Mouse (Mus musculus) frontal cortex, postnatal 25 days (tissue): ENCODE results near the gene Lingo1.

ENCODE experiments used
- DNase-seq, 2 experiments: peaks; one replicate each; pipeline ENCODE4 v3.0.0; 2022; ENCODE audit warnings: low spot score in 2 of 2

Lingo1 gene

DNA sequence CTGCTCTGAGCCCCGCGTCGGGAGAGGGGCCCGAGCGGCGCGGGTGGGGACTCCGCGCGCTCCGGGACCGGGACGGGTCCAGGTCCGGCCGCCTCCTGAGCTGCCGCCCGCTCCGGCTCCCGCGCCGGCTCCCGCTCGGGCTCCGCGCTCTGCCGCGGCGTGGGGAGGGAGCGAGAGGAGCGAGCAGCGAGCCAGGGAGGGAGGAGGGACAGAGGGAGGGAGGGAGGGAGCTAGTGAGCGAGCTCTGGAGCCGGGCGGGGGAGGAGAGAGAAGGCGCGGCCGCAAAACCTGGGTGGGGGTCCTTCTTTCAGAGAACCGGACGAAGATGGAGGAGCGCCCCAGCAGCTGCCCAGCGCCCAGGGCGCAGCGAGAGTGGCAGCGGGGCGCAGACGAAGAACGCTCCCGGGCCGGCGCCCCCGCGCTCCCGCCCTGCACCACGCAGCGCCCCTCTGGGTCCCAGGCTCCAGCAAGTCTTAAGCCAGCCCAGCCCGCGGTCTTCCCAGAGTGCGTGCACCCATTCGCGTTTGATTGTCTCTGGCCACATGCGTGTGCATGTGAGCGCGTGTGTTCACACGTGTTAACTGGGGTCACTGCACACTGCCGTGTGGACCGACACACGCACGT is 160.7 kb downstream of the Lingo1 start:
- peak in 1 of 2 experiments; percentile 51 for DNase-seq

DNA sequence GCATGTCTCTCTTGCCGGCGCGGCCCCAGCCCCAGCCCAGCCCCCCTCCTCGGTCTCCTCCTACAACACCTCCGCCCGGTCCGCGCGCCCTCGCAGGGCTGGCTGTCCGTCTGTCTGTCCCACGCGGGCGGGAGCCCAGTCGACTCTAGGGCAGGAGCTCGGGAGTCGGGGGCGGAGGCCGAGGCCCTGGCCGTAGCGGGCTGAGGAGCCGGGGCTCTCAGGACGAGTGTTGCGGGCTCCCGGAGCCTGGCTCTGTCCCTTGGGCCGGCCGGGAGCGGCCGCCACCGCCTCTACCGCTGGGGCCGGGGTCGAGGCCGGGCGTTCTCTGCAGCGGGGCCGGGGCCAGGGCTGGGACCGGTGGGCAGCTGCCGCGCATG is 161.2 kb downstream of the Lingo1 start:
- DNase-seq, result no peak

DNA sequence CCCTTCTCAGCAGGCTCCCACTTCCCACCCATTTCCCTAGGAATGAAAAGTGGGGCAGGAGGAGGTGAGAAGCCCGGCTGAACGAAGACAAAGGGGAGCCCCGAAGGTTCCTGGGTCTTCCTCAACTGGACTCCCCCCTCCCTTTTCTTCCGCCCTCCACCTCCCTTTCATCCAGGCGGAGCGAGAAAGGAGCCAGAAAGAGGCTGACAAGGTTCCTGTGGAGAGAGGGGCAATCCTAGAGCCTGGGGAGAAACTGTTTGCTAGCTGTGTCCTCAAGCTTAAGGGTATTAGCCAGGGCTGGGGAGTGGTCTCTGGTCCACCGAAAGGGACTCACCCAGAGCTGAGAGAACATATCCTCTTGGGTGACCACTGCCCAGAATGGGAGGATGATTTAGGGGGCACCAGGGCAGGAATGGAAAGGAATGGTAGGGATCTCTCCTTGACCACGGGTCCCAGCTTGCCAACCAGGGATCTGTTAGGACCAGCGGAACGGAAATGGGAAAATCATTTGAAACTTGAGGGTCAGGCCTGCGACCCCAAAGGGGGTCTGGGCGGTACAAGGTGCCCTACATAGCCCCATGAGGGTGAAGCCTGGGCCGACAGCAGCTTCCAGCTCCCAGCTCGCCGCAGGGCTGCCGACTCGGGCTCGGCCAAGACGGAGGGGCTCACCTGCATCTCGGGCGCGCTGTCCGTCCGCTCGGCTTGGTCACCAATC is 161.7 kb downstream of the Lingo1 start:
- DNase-seq, result no peak

DNA sequence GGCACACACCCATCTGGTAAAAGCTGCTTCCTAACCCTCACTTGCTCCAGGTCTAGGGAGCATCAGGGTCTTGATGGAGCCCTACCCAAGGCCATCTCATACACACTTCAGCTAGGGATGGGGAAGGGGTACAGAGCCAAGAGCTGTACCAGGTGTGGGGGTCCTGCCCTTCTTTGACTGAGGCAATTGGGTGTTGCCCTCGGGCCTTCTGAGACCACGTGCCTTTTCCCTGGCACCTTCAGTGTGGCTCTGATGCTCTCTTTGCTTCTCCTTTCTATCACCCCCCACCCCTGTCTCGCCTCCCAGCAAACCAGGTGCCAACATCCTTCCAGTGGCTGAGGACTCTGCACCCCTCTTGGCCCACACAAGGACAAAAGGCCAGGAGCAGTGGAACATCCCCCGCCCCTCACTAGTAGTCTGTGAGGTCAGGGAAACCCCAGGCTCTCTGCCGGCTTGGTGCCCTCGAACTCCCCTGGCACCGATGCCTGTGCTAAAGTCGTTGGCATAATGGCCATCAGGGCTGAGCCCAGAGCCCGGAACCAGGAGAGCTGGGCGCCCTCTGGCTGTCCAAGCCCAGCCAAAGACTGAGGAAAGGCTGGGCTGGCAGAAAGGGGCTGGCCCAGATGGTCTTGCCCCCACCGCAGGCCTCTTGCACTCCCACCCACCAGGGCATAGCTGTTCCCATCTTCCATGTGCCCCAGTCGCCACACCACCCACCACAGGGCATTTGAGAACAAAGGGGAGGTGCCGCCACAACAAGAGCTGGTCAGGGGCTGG is 162.6 kb downstream of the Lingo1 start:
- DNase-seq, result no peak

DNA sequence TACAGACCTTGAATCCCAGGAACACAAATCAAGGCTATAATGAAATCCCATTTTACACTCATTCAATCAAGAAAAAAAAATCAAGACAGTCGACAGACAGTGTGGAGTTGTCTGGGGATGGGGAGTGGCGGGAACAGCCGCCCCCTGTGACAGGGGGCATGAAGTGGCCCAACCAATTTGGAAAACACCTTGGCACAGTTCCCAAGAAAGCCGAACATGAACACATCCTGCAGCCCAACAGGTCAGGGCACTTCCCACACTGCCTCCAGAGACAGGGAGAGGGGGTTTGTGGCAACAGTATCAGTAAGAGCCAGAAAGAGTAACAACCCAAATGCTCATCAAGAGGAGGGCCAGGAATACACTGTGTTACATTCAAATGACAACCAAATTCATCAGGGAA is 165.3 kb downstream of the Lingo1 start:
- no peak for DNase-seq

DNA sequence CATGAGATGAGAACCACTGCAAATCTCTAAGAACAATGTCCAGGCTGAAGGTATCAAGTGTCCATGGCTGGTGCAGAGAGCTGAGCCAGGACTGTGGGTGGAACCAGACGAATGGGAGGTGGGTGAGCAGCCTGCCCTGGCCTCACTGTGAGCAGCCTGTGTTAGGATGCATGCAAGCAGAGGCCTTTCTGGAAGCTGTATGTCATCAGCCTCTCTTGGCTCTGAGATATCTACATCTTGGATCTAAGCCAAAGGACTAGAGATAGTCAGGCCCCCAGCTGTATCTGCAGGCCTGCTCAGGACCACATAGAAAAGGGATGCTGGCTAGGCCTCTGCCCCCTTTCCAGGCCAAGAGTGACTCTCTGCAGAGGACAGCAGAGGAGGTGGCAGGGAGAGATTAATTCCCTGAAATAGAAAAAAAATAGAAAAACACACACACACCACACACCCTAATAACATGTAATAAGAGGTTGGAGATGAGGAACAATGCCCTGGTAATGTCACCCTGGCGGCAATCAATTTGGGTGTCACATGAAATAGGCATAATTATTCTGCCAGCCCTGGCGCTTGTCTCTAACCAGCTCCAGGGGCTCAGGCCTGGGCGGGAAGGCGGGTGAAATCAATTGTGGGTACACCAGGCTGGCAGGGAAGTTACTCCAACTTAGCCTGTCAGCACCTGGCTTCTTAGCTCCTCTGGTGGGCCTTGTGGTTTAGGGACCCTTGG is 166.4 kb downstream of the Lingo1 start:
- DNase-seq, result no peak

DNA sequence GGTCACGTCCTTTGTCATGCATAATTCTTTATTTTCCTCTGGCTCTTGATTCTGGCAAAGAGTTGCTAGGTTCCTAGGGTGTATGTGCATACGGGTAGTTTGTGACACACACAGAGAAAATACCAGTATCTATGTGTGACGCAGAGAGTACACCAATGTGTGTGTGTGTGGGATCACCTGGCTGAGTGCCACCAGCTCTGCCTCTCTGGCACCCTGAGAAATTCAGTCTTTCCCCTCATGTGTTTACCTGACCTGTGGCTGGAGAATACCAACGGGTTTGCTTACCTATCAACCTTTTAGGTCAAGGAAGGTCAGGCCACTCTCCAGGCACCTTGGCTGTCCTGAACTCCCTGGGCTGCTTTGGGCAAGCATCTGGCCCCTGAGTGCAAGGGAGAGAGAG is 169.0 kb downstream of the Lingo1 start:
- DNase-seq, result no peak

DNA sequence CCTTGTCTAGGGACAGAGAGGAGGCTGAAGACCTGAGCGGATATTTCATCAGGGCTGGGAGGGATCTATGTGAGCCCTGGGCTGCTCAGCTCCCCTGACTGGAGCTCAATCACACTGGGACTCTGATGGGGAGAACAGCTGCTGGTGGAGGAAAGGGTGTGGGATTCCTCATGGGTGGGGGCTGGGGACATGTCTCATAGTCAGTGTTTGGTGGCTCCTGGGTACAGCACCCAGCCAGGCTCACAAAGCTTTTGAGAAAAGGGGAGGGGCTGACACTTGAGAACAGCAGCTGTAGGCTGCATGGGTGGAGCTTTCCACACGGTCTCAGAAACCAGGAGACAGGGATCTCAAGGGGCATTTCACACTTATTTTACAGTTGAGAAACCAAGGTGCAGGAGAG is 171.3 kb downstream of the Lingo1 start:
- DNase-seq, result no peak

DNA sequence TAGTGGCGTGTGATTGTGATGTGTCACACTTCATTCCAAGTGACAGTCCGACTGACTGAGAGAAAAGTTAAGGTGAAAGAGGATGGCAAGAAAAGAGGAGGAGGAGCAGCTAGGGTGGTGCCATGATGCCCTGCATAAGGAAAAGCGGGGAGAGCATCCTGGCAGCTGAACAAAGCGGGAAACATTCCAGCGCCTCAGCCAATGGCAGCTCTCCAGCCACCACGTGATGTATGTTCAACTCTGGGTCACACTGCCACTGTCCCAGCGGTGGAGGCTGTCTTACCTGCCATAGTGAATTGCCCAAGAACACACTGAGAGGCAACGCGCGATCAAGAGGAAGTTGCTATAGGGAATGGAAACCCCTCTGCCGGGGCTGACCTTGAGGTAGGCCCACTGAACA is 172.9 kb downstream of the Lingo1 start:
- no peak for DNase-seq

DNA sequence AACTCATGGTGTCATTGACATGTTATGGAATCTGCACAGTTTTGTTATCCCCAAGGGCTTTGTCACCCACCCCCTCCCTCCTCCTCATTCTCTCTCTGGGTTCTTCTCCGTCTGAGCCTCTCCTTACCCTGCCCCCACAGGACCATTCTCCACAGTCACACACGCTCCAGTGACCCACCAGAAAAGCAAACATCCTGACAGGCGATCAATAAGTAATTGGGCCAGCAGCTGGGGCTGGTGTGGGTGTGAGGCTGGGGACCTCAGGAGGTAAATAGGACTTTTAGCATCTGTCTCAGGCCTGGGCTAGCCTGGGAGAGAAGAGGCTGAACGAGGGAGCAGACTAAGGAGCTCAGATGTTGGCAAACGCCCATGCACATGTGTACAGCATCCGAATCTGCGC is 173.5 kb downstream of the Lingo1 start:
- DNase-seq, result no peak

DNA sequence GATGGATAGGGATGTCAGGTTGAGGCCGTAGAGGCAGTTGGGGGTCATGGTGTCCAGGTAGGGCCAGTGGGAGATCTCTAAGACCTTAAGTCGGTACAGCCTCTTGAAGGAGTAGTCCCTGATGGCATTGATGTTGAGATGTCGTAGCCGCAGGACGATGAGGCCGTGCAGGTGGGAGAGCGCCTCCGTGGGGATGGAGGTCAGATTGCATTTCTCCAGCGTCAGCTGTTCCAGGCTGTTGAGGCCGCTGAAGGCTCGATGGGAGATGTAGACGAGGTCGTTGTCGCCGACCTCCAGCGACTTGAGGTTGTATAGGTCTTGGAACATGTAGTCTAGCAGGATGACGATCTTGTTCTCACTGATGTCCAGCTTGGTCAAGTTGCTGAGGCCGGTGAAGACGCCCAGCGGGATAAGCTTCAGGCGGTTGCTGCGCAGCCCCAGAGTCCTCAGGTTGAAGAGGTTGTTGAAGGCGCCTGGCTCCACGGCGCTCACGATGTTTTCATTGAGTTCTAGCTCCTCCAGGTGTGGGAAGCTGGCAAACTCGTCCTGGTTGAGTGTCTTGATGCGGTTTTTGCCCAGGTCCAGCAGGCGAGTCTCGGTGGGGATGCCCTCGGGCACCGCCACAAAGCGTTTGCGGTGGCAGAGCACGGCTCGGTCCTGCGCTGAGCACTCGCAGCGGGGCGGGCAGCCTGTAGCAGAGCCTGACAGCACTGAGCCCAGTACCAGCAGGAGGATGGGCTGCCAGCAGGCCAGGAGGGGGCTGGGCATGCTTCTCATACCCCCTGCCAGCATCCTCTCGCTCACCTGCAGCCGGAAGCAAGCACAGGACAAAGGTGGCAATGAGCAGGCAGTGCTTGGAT is 175.5 kb downstream of the Lingo1 start:
- no peak for DNase-seq

DNA sequence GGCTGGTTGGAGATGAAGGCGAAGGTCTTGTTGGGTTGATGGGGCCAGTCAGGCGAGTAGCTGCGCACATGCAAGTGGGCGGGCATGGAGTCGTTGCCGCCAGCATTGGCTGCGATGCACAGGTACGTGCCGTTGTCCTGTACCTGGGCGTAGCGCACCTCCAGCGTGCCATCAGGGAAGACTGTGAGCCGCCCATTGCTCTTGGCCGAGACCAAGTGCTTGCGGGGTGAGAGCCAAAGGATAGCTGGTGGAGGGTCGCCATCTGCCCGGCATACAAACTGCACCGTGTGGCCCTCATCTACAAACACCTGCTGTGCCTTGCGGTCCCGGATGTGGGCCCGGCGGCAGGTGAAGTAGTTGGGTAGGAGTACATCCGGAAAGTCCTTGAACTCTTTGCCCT is 176.6 kb downstream of the Lingo1 start:
- DNase-seq, result no peak

DNA sequence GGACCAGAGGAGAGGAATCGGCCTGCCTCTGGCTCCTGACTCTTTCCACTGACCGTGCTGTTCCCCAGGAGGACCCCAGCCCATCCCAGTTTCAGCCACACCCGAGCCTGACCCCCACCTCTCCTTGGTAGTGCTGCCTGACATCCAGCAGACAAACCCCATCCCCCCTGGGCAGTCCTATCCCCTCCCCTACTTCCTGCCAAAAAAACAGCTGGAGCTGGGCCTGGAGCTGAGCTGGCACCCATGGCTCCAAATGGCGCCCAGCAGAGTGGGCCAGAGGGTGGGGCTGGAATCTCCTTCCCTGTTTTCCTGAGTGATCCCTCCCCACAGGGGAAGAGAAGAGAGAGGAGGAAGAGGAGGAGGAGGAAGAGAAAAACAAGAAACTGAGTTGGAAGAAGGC is 177.6 kb downstream of the Lingo1 start:
- no peak for DNase-seq

DNA sequence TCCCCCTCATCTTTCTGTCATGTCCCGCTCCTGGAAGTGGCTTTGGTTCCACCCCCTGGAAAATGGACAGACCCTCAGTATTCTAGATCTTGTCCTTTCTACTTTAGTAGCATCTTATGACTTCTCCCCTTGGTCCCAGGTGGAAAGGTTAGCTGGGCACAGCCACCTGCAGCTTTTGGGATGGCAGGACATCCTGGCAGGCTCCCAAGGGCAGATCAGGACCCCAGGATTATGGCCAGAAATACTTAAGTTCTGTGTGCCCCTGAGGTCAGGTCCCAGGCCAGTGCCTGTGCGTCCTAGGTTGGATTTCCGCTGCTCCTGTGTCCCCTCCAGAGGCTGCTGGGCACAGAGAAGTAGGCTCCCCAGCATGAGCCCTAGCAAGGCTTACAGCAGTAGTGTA is 180.2 kb downstream of the Lingo1 start:
- DNase-seq, result no peak

DNA sequence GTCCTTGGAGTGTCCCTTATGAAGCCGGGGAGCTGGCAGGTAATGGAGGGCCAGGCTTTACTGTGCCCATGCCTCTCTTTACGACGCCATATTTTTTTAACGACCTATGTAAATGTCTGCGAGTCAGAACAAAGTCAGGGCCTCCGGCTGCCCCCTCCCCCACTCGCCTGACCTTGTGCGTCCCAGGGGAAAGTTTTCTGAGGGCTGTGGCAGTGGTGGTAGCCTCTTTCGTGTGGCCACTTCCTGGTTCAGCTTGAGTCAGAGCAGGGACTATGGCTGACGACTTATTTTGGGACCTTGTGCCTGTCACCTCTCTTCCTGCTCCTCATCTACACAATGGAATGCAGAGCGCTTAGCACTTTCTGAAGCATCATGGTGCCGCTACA is 183.5 kb downstream of the Lingo1 start:
- DNase-seq, result no peak

DNA sequence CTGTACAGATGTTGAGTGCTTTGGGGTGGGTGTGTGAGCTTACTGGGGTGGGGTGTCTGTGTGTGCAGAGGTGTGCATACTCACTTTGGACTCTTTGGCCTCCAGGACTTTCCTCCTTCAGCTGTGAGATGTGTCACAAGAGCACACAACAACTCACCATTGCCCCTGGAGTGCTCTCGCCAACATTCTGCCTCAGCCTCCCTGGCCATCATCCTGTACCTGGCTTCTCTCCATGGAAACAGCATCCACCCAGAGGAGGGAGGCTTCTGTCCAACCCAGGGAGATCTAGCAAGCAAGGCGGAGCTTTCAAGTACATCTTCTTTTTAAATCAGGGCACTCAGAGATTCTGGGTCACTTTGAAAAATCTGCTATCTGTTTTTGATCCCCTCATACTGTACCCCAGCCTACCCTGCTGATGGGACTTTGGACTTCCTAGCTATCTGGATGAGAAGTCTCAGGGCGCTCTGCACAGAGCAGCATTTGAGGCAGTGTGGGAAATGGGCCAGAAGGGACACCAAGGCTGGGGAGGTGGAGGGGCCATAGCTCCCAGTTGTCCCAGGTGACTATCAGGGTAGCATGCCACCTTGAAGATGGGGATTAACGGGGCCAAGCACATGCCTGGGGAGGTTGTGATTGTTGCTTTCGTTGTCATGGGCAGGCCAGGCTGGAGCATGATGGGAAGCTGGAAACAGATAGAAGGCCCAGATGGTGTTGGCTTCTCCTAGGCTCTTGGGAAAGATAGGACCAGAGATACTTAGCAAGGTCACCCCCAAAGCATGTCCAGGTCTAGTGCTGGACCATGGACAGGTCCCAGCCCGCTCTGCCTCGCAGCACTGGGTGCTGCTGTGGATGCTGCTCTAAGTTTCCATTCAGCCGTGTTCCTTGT is 184.1 kb downstream of the Lingo1 start:
- DNase-seq, result no peak

DNA sequence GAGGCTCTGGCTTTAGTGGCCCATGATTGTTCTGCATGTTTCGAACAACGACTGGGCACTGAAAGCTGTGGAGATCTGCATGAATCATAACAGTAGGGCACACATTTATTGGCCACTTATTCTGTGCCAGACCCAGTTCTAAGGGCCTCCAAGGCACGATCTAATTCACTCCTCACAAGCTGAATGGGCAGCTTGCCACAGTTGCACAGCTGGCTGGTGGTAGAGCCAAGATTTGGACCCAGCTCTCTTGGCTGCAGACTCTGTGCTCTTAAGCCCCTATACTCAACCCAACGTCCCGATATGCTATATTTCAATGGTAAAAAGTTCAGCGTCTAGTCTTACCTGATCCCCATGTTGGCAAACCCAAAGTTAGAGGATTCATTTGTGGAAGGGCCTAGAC is 185.3 kb downstream of the Lingo1 start:
- DNase-seq, result no peak

DNA sequence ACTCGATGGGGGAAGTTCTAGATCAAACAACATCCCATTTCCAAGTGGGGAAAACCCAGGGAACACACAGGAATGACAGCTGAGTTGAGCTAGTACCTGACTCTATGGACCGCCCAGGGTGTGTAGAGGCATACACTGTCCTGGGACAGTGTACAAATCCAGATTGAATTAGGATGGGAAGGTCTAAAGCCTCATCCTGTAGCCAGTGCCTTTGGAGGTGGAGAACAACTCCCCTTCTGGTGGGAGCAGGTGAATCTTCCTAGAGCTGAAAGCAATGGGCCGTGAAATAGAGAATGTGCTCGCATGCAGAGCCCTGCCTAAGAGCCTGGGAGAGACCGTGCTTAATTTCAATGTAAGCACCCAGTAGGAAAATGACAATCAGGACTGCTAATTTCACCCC is 185.8 kb downstream of the Lingo1 start:
- DNase-seq, result no peak

DNA sequence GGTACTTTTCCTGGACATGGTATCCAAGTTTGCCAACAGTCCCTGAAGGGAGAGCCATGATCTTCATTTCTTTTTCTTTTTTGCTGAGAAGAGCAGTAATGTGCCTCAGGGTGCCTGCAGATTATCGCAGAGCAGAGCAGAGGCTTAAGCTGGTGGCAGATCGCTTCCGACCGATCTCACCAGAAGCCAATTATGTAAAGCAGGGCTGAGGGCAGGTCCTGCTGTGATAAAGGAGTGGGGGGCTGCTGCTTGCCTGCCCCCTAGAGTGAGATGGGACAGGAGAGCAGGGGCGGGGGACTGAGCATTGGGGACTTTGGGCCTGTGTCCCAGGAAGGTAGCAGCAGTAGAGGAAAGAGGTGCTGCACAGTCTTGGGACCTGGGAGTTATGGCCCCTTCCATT is 186.8 kb downstream of the Lingo1 start:
- DNase-seq, result no peak

DNA sequence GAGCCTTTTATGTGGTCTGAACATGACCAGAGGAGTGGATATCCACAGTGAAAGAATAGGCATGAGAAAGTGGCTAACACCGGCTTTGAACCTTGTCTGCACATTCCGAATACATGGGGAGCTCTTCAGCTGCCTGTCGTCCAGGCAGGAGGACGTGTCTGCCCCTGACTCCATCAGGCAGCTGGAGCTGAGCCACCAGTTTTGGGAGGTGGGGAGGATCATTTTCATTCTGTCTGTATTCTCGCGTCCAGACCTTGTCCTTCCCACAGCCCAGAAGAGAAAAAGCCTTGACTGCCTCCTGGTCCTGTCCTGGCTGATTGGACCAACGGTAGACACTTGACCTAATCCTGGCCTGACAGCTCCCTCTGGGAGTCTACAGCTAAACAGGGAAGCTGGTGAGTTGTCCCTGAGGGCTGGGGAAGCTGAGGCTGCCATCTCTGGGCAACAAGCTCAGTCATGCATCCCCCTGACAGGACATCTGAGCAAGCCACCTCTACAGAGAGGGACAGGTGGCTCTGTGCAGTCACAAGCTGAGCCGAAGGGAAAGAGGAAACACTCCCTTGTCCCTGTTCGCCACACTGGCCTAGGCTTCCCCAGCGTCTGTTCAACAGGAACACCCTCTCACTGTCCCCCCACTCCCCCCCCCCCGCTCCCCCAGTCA is 187.4 kb downstream of the Lingo1 start:
- no peak for DNase-seq
